Mouse (Mus musculus) frontal cortex, postnatal 36 days (tissue): ENCODE measurements around the gene Fam169b.
A peak's percentile ranks its signal among the peaks of the same experiment; 100 is the strongest.

Experiments used
- DNase-seq, 2 experiments: peaks; one replicate each; pipeline ENCODE4 v3.0.0; 2022; ENCODE audit warnings: low spot score in 2 of 2

Gene Fam169b

GRCm38 (mm10) chr7:68400516-68400915, 126.9 kb downstream of the Fam169b start:
- DNase-seq: peak; percentile 9 to 37

GRCm38 (mm10) chr7:68408611-68409010, 135.0 kb downstream of the Fam169b start:
- DNase-seq: no peak
